Mouse (Mus musculus) testis, adult 2 months (tissue): Measurements from ENCODE around the gene Pip5k1b.

ENCODE experiments used
- CTCF ChIP-seq: fragments of 200-500 bp; IDR thresholded peaks from 2 replicates; pipeline ENCODE4 v1.5.1; 2012; ENCODE audit warnings: low read depth, mild to moderate bottlenecking, inconsistent platforms, low read length, moderate library complexity; ENCODE audit not compliant: control insufficient read depth, insufficient read depth, insufficient replicate concordance
- POLR2A ChIP-seq: fragments of 200-500 bp; IDR thresholded peaks from 2 replicates; pipeline ENCODE4 v1.6.1; 2012; ENCODE audit warnings: low read depth, mild to moderate bottlenecking, inconsistent platforms, low read length, moderate library complexity; ENCODE audit not compliant: control insufficient read depth

- TF ChIP-seq CTCF (no peak), POLR2A (no peak)
Measured at GRCm38 (mm10) chr19:24315234-24315633, 240.4 kb downstream of the Pip5k1b start.
